Mouse (Mus musculus): ENCODE measurements at regions not wholly inside any gene's neighbourhood (a gene's known extent, or its start where the extent isn't known, plus 50 kb on each side); places are given as distances from the start of the nearest gene placed in this dataset.

- DNase-seq, result no peak
Measured at GRCm38 (mm10) chr2:61082640-61083039, 119.6 kb upstream of the Rbms1 start.

GRCm38 (mm10) chr2:61080006-61080405 is 117.0 kb upstream of the Rbms1 start:
- DNase-seq, result no peak

- no peak for DNase-seq
Measured at GRCm38 (mm10) chr2:61071025-61071424, 108.0 kb upstream of the Rbms1 start.

GRCm38 (mm10) chr2:61067877-61068276 is 104.9 kb upstream of the Rbms1 start:
- DNase-seq, result no peak

- DNase-seq, result peak; percentile 71 to 88
Measured at GRCm38 (mm10) chr2:61062125-61062524, 99.1 kb upstream of the Rbms1 start.

- no peak for DNase-seq
Measured at GRCm38 (mm10) chr2:61060906-61061305, 97.9 kb upstream of the Rbms1 start.

- DNase-seq, result peak in 1 of 2 experiments; percentile 34
Measured at GRCm38 (mm10) chr2:61058545-61059235, 95.7 kb upstream of the Rbms1 start.

GRCm38 (mm10) chr2:61052296-61052695 is 89.3 kb upstream of the Rbms1 start:
- peak in 1 of 2 experiments; percentile 12 for DNase-seq

GRCm38 (mm10) chr2:61051808-61052207 is 88.8 kb upstream of the Rbms1 start:
- peak in 1 of 2 experiments; percentile 23 for DNase-seq

GRCm38 (mm10) chr2:61046111-61046767 is 83.2 kb upstream of the Rbms1 start:
- DNase-seq, result no peak

GRCm38 (mm10) chr2:61045467-61045866 is 82.5 kb upstream of the Rbms1 start:
- no peak for DNase-seq

- no peak for DNase-seq
Measured at GRCm38 (mm10) chr2:61032920-61033319, 69.9 kb upstream of the Rbms1 start.

GRCm38 (mm10) chr2:61029706-61030105 is 66.7 kb upstream of the Rbms1 start:
- DNase-seq, result no peak

GRCm38 (mm10) chr2:61028578-61028977 is 65.6 kb upstream of the Rbms1 start:
- no peak for DNase-seq

- no peak for DNase-seq
Measured at GRCm38 (mm10) chr2:61027686-61028085, 64.7 kb upstream of the Rbms1 start.

GRCm38 (mm10) chr2:61022411-61022810 is 59.4 kb upstream of the Rbms1 start:
- no peak for DNase-seq

GRCm38 (mm10) chr2:61020791-61021190 is 57.8 kb upstream of the Rbms1 start:
- DNase-seq, result no peak

- DNase-seq, result peak in 1 of 2 experiments; percentile 35
Measured at GRCm38 (mm10) chr2:61013006-61013405, 50.0 kb upstream of the Rbms1 start.

Data from kidney, postnatal 25 days (tissue).